Mouse (Mus musculus): Measurements from ENCODE around the gene Kirrel. TPM values are rescaled to one million over a fixed set of nuclear protein-coding genes. Genes with fewer than 3 reads are reported as not detected.
"Not testable (repeated sequence)": the region's sequence is repeated elsewhere in the genome, so short reads cannot be mapped to it uniquely, and the experiment has no call there.

The Kirrel gene
- polyA plus RNA-seq, 3 experiments from 2014 or later = not detected

GRCm38 (mm10) chr3:87131694-87132347, 42.7 kb downstream of the Kirrel start:
- ATAC-seq = no peak

GRCm38 (mm10) chr3:87130933-87131332, 43.6 kb downstream of the Kirrel start:
- no peak for ATAC-seq

GRCm38 (mm10) chr3:87123795-87124194, 50.8 kb downstream of the Kirrel start:
- no peak for ATAC-seq

GRCm38 (mm10) chr3:87118214-87118613, 56.3 kb downstream of the Kirrel start:
- no peak for ATAC-seq

- ATAC-seq = no peak
These were observed 56.9 kb downstream of the Kirrel start for GRCm38 (mm10) chr3:87117632-87118031.

- no peak for ATAC-seq
These were observed 58.6 kb downstream of the Kirrel start for GRCm38 (mm10) chr3:87115726-87116540.

GRCm38 (mm10) chr3:87115271-87115670, 59.3 kb downstream of the Kirrel start:
- ATAC-seq = no peak

- no peak for ATAC-seq
These were observed 59.7 kb downstream of the Kirrel start for GRCm38 (mm10) chr3:87114801-87115200.

- ATAC-seq = not testable (repeated sequence)
These were observed 60.7 kb downstream of the Kirrel start for GRCm38 (mm10) chr3:87113881-87114280.

GRCm38 (mm10) chr3:87112264-87112663, 62.3 kb downstream of the Kirrel start:
- ATAC-seq = no peak

- ATAC-seq = no peak
These were observed 69.7 kb downstream of the Kirrel start for GRCm38 (mm10) chr3:87104856-87105255.

GRCm38 (mm10) chr3:87102346-87102745, 72.2 kb downstream of the Kirrel start:
- ATAC-seq = no peak

GRCm38 (mm10) chr3:87100911-87101310, 73.6 kb downstream of the Kirrel start:
- no peak for ATAC-seq

- no peak for ATAC-seq
These were observed 76.3 kb downstream of the Kirrel start for GRCm38 (mm10) chr3:87097969-87098946.

- ATAC-seq = no peak
These were observed 77.3 kb downstream of the Kirrel start for GRCm38 (mm10) chr3:87097205-87097604.

GRCm38 (mm10) chr3:87093718-87094117, 80.8 kb downstream of the Kirrel start:
- ATAC-seq = no peak

- no peak for ATAC-seq
These were observed 84.6 kb downstream of the Kirrel start for GRCm38 (mm10) chr3:87089694-87090565.

GRCm38 (mm10) chr3:87087146-87087545, 87.4 kb downstream of the Kirrel start:
- no peak for ATAC-seq

- no peak for ATAC-seq
These were observed 92.3 kb downstream of the Kirrel start for GRCm38 (mm10) chr3:87082235-87082634.

GRCm38 (mm10) chr3:87079751-87080150, 94.8 kb downstream of the Kirrel start:
- no peak for ATAC-seq

GRCm38 (mm10) chr3:87079301-87079700, 95.2 kb downstream of the Kirrel start:
- no peak for ATAC-seq

GRCm38 (mm10) chr3:87077681-87078080, 96.9 kb downstream of the Kirrel start:
- no peak for ATAC-seq

Measured in inflammation-experienced regulatory T-cells, adult 6 months (primary cell).